Mouse (Mus musculus) ZHBTc4 (cell line): ENCODE results near the gene C2cd2.

Experiments
- DNase-seq: peaks from one replicate; pipeline ENCODE4 v3.0.0-alpha.2; 2011; ENCODE audit warnings: low read depth, low spot score

The C2cd2 gene

DNA sequence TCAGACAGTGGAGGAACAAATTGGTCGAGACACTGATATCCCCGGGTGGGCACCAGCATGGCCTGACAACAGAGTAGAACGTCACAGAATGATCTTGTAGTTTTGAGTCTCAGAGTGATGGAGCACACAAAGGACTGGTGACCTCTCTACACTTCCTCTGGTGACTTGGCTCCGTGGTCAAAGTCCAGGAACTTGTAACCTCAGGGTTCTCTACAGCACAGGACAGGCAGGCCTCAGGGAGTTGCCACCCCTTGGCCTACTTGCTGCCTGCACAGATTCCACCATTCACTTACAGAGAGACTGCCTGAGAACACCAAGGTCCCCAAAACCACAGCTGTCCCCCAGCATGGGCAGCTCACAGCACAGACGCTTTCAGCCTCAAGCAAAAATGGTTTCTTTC, 147.1 kb downstream of the C2cd2 start:
- no peak for DNase-seq

DNA sequence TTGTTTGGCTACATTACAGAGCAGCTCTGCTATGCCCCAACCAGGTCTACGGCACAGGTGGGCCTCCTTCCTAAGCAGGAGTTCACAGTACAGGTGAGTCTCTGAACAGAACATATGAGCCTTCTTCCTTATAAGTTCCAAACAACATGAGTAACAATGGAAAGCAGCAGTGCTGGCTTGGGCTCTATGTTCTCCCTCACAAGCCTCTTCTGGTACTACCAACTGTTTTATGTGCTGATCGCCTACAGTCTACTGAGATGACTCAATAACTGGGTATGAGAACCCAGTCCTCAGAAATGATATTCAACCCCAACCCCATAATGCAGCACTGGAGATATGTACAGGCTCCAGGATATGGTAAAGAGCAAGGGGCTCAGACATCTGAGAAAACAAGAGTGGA, 148.3 kb downstream of the C2cd2 start:
- no peak for DNase-seq

DNA sequence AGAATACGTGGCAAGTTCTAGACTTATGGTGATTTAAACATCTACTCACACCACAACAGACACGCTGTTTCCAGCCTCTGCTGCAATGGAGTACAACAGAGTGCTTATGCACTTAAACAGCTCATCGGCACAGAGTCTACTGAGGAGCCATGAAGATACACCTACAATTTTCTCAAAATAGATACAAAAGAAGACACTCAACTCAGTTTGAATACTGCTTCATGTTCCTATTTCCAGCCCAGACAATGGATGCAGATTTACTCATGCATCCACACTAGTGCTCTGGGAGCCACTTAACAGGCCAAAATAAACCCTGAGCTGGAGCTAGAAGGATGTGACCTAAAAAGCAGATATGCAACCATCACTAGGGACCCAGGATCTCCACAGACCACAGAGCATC, 153.5 kb downstream of the C2cd2 start:
- DNase-seq = no peak

DNA sequence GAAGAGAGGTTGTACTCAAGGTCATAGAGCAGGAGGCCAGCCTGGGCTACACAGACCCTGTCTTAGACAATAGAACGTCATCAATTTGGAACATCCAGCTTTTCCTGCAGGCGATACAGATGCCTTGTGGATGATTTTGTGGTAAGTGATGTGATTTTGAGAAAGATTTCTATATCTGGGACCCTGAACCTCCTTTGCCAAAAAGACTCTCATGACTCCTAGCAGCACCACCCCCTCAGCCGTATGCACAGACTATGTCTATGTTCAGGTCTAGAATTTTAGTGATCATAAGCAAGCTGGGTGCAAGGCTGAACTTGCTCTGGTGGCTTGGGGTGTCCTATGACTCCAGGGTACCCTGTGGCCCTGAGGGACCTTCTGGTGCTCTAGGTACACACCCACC, 156.8 kb downstream of the C2cd2 start:
- no peak for DNase-seq
